Mouse (Mus musculus) layer of hippocampus, postnatal 36 days (tissue): Measurements from ENCODE around the gene Sytl2. TPM values are rescaled to one million over a fixed set of nuclear protein-coding genes. Genes with fewer than 3 reads are reported as not detected.

Experiments
- total RNA-seq, 2 experiments: library from RNA; stranded (reverse); gene quantifications; 2 replicates each; pipeline ENCODE4 v1.2.3; 2021

The Sytl2 gene
- total RNA-seq, 2 experiments from 2014 or later: 30.9 to 40.5 TPM

Other genes starting within 250 kb of the Sytl2 start
- gene Picalm, start 172.0 kb upstream of the Sytl2 start, total RNA-seq: 100 to 1,000 TPM; 144 to 162 TPM
- gene Ccdc83, start 36.5 kb upstream of the Sytl2 start, total RNA-seq: not detected
- gene Ccdc89, start 124.3 kb downstream of the Sytl2 start, total RNA-seq: under 1 TPM; 0.47 to 0.58 TPM
- gene Crebzf, start 140.5 kb downstream of the Sytl2 start, total RNA-seq: 10 to 100 TPM; 89.8 to 90.9 TPM
- gene Tmem126a, start 155.0 kb downstream of the Sytl2 start, total RNA-seq: 10 to 100 TPM; 37.7 to 43.9 TPM
- gene Tmem126b, start 173.7 kb downstream of the Sytl2 start, total RNA-seq: 10 to 100 TPM; 26.2 to 27.8 TPM
- gene Dlg2, start 174.4 kb downstream of the Sytl2 start, total RNA-seq: 100 to 1,000 TPM; 266 to 283 TPM